Mouse (Mus musculus): ENCODE measurements around the gene Igsf6.
A peak's percentile ranks its signal among the peaks of the same experiment; 100 is the strongest.
"Not testable (repeated sequence)": the region's sequence is repeated elsewhere in the genome, so short reads cannot be mapped to it uniquely, and the experiment has no call there.

The Igsf6 gene

GRCm38 (mm10) chr7:121059477-121060218 lies 14.7 kb downstream of the Igsf6 start:
- DNase-seq (ENCODE audit: low read depth, low spot score), result no peak

- no peak for DNase-seq (ENCODE audit: low read depth, low spot score)
Measured at GRCm38 (mm10) chr7:121053071-121053470, 21.3 kb downstream of the Igsf6 start.

- DNase-seq (ENCODE audit: low read depth, low spot score), result no peak
Measured at GRCm38 (mm10) chr7:121047624-121048023, 26.7 kb downstream of the Igsf6 start.

GRCm38 (mm10) chr7:121045671-121046453 lies 28.5 kb downstream of the Igsf6 start:
- DNase-seq (ENCODE audit: low read depth, low spot score), result no peak

- DNase-seq (ENCODE audit: low read depth, low spot score), result no peak
Measured at GRCm38 (mm10) chr7:121044251-121044650, 30.1 kb downstream of the Igsf6 start.

GRCm38 (mm10) chr7:121043510-121043909 lies 30.9 kb downstream of the Igsf6 start:
- DNase-seq (ENCODE audit: low read depth, low spot score), result no peak

- DNase-seq (ENCODE audit: low read depth, low spot score), result no peak
Measured at GRCm38 (mm10) chr7:121043004-121043403, 31.4 kb downstream of the Igsf6 start.

GRCm38 (mm10) chr7:121041989-121042388 lies 32.4 kb downstream of the Igsf6 start:
- no peak for DNase-seq (ENCODE audit: low read depth, low spot score)

GRCm38 (mm10) chr7:121040595-121040994 lies 33.8 kb downstream of the Igsf6 start:
- no peak for DNase-seq (ENCODE audit: low read depth, low spot score)

- DNase-seq (ENCODE audit: low read depth, low spot score), result peak; percentile 36
Measured at GRCm38 (mm10) chr7:121035161-121035721, 39.1 kb downstream of the Igsf6 start.

- DNase-seq (ENCODE audit: low read depth, low spot score), result peak; percentile 73
Measured at GRCm38 (mm10) chr7:121034701-121035141, 39.7 kb downstream of the Igsf6 start.

GRCm38 (mm10) chr7:121033856-121034652 lies 40.3 kb downstream of the Igsf6 start, which contains the start of gene Mettl9:
Mettl9 (plus strand) TSS chr7:121034445.
- DNase-seq (ENCODE audit: low read depth, low spot score), result peak; percentile 99

- not testable (repeated sequence) for DNase-seq (ENCODE audit: low read depth, low spot score)
Measured at GRCm38 (mm10) chr7:121029947-121030346, 44.4 kb downstream of the Igsf6 start.

GRCm38 (mm10) chr7:121026300-121026699 lies 48.1 kb downstream of the Igsf6 start:
- DNase-seq (ENCODE audit: low read depth, low spot score), result no peak

- no peak for DNase-seq (ENCODE audit: low read depth, low spot score)
Measured at GRCm38 (mm10) chr7:121025221-121026008, 49.0 kb downstream of the Igsf6 start.

GRCm38 (mm10) chr7:121020277-121020676 lies 54.1 kb downstream of the Igsf6 start:
- DNase-seq (ENCODE audit: low read depth, low spot score), result peak; percentile 58

GRCm38 (mm10) chr7:121018778-121019177 lies 55.6 kb downstream of the Igsf6 start:
- DNase-seq (ENCODE audit: low read depth, low spot score), result no peak

GRCm38 (mm10) chr7:121014486-121014885 lies 59.9 kb downstream of the Igsf6 start:
- DNase-seq (ENCODE audit: low read depth, low spot score), result no peak

Measured in brain, adult 2 months (tissue).